Mouse (Mus musculus): ENCODE measurements around the gene Gnb3. TPM values are rescaled to one million over a fixed set of nuclear protein-coding genes. Genes with fewer than 3 reads are reported as not detected.
"Not testable (repeated sequence)": the region's sequence is repeated elsewhere in the genome, so short reads cannot be mapped to it uniquely, and the experiment has no call there.

The Gnb3 gene
- total RNA-seq, 2 experiments from 2014 or later, result 0.57 to 0.71 TPM

DNA sequence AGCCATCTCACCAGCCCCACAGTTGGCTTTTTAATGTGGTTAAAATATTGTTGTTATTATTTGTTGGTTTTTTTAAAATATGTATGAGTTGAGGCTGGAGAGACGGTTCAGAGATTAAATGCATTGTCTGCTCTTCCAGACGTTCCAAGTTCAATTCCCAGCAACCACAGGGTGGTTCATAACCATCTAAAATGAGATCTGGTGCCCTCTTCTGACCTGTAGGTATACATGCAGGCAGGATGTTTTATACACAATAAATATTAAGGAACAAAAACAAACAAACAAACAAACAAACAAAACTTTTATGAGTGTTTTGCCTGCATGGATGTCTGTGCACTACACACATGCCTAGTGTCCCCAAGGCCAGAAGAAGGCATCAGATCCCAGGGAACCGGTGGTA, 37.0 kb downstream of the Gnb3 start:
- DNase-seq (ENCODE audit: low spot score), result no peak

DNA sequence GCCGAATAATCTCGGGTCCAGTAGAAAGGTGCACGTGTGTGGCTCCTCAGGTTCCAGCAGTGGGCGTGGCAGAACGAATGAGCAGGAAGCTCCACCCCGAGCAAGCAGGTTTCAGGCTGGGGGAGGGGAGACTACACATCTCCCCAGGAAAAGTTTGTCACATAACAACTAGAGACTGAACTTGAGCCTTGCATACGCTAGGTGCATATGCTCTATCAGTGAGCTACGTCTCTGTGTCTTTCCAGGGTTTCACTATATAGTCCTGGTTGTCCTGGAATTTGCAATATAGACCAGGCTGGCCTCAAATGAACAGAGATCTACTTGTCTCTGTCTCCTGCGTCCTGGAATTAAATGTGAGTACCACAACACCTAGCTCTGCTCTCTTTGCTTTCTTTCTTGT, 37.7 kb downstream of the Gnb3 start:
- not testable (repeated sequence) for DNase-seq (ENCODE audit: low spot score)

DNA sequence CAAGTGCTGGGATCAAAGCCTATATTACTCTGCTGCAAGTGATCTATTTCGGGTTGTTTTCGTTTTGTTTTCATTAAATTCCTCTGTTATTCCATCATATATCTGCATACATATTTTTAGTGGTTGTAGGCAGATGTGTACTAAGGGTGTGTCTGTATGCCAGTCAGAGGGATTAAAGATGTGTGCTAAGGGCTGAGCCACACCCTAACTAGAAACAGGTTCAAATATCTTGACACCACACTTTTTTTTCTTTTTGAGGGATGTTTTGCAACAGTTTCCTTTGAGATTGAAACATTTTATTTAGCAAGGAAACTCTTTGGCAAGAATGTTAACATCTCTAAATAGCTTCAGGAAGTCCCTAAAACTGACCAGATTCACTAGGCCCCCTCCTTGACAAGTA, 43.9 kb downstream of the Gnb3 start:
- DNase-seq (ENCODE audit: low spot score), result no peak

DNA sequence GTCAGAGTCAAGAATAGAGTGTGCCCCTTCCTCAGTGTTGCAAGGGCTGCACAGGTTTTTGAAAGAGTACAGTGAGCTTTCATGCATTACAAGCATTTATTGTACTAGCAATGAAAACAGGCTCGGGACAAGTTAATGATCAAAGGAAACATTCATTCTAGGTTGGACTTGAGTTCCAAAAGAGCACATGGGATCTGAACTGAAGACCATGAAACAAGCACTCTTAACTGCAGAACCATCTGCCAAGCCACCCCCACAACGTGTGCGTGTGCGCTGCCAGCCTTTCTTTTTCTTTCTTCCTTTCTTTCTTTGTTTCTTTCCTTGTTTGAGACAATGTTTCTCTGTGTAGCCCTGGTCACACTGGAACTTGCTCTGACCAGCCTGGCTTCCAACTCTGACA, 44.3 kb downstream of the Gnb3 start:
- DNase-seq (ENCODE audit: low spot score), result no peak

DNA sequence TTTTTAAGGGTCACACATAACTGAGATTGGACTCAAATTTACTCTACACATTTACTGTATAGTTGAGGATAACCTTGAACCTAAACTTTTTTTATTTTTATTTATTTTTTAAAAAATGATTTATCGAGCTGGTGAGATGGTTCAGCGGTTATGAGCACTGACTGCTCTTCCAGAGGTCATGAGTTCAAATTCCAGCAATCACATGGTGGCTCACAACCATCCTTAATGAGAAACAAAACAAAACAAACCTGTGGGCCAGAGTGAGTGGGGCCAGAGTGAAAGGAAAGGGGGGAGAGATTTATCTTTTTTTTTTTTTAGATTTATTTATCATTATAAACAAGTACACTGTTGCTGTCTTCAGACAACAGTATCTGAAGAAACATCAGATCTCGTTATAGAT, 48.2 kb downstream of the Gnb3 start:
- DNase-seq (ENCODE audit: low spot score), result no peak

DNA sequence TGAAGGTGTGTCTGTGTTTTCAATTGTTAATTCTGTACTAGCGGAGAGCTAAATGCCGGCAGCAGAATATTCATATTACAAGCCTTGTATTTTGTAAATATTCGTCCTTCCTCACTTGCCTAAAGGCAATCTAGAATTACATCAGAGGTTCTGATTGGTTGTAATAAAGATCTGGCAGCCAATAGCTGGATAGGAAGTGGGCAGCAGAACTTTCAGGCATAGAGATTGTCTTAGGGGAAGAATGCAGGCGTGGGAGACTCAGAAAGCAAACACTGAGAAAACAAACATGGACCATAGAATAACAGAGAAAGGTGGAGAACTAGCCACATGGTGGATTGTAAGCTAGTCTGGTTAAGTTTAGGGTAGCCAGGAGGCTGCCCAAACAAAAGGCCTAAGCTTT, 50.0 kb downstream of the Gnb3 start:
- no peak for DNase-seq (ENCODE audit: low spot score)

DNA sequence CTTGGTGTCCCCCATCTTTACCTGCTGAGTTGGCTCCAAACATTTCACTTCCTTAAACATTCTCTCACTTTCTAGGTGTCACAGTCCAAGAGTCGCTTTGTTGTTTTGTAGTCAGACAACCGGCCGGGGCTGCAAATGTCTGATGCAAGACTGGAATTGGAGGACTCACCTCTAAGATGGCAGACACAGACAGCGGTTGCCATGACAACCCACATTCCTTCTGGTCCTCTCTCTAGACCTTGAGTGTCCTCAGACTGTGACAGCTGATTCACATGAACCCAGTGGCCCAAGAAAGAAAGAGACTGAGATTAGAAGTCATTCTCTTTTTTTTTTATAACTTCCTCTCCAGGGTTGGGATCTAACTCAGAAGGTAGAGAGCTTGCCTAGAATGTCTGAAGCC, 50.6 kb downstream of the Gnb3 start:
- no peak for DNase-seq (ENCODE audit: low spot score)

DNA sequence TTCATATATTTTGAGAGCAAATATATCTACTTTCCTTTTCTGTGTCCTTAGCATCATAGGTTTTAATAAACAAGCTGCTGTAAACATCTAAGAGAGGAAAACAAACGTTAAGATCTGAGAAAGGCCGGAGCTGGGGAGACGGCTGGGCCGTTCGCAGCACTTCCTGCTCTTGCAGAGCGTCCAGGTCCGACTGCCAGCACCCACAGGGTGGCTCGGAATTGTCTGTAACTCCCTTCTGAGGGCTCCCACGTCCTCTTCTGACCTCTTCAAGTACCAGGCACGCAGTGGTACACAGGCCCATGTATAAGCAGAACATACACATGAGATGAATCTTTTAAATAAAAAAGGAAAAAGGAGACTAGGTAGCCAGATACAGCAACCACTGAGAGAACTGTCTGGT, 52.4 kb downstream of the Gnb3 start:
- no peak for DNase-seq (ENCODE audit: low spot score)

DNA sequence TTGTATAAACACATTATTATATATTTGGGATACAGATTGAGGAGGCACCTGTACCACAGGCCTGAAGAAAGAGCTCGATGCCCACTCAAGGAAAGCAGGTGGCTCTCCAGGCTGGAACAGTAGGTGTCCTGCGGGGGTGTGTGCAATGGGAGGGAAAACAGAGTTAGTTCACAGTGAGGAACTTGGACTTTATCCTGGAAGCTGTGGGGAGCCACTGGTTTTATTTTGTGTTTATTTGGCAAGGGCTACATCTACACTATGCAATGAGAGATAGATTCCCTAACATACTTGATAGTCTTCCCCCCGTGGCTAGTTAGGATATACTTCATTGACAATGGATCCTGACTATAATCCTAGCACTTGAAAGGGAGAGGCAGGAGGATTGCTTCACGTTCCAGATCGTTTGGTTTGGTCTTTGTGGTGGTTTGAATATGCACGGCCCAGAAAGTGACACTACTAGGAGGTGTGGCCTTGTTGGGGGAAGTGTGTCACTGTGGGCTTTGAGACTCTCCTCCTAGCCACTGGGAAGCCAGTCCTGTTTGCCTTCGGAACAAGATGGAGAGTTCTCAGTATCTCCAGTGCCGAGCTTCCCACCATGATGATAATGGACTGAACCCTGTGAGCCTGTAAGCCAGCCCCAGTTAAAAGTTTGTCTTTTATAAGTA, 53.2 kb downstream of the Gnb3 start:
- DNase-seq (ENCODE audit: low spot score), result no peak

Other genes starting within 250 kb of the Gnb3 start
- gene C1s2, start 204.2 kb downstream of the Gnb3 start, total RNA-seq (2021), result under 1 TPM; 0.48 to 0.76 TPM
- 10 to 100 TPM; 14.4 to 17.8 TPM for gene Lpcat3, start 177.2 kb downstream of the Gnb3 start, total RNA-seq (2021)
- gene Emg1, start 128.1 kb downstream of the Gnb3 start, total RNA-seq (2021), result 10 to 100 TPM; 58.4 to 60.4 TPM
- gene Phb2, start 127.9 kb downstream of the Gnb3 start, total RNA-seq (2021), result 100 to 1,000 TPM; 134 to 155 TPM
- 1 to 10 TPM in 1 of 2 experiments, under 1 TPM in 1; 0.90 to 1.1 TPM for gene Ptpn6, start 101.6 kb downstream of the Gnb3 start, total RNA-seq (2021)
- gene Grcc10, start 98.9 kb downstream of the Gnb3 start, total RNA-seq (2021), result 100 to 1,000 TPM; 162 TPM
- not detected for gene Gm45234, start 84.3 kb downstream of the Gnb3 start, total RNA-seq (2021)
- 10 to 100 TPM; 44.0 to 56.4 TPM for gene Atn1, start 83.8 kb downstream of the Gnb3 start, total RNA-seq (2021)
- 1 to 10 TPM in 1 of 2 experiments, under 1 TPM in 1; 0.87 to 1.2 TPM for gene Eno2, start 70.6 kb downstream of the Gnb3 start, total RNA-seq (2021)
- under 1 TPM in 1 of 2 experiments, not detected in 1; 0.31 TPM for gene Lrrc23, start 60.5 kb downstream of the Gnb3 start, total RNA-seq (2021)
- gene Spsb2, start 31.6 kb downstream of the Gnb3 start, total RNA-seq (2021), result 1 to 10 TPM; 2.2 to 5.3 TPM
- 1,000 to 10,000 TPM; 2,056 to 2,236 TPM for gene Tpi1, start 26.0 kb downstream of the Gnb3 start, total RNA-seq (2021)
- gene Usp5, start 10.8 kb downstream of the Gnb3 start, total RNA-seq (2021), result 10 to 100 TPM; 39.9 to 50.1 TPM
- under 1 TPM; 0.25 to 0.55 TPM for gene Cdca3, start 10.7 kb downstream of the Gnb3 start, total RNA-seq (2021)
- 1 to 10 TPM; 3.5 to 4.9 TPM for gene P3h3, start 17.5 kb upstream of the Gnb3 start, total RNA-seq (2021)
- gene Gpr162, start 23.7 kb upstream of the Gnb3 start, total RNA-seq (2021), result under 1 TPM; 0.09 to 0.21 TPM
- gene Cd4, start 47.9 kb upstream of the Gnb3 start, total RNA-seq (2021), result under 1 TPM; 0.38 to 0.41 TPM
- gene Lag3, start 71.4 kb upstream of the Gnb3 start, total RNA-seq (2021), result under 1 TPM in 1 of 2 experiments, not detected in 1; 0.12 TPM
- gene Ptms, start 79.8 kb upstream of the Gnb3 start, total RNA-seq (2021), result 100 to 1,000 TPM in 1 of 2 experiments, 10 to 100 TPM in 1; 64.3 to 105 TPM
- gene Mlf2, start 91.1 kb upstream of the Gnb3 start, total RNA-seq (2021), result 100 to 1,000 TPM; 196 to 205 TPM
- gene Cops7a, start 125.3 kb upstream of the Gnb3 start, total RNA-seq (2021), result 100 to 1,000 TPM; 109 to 121 TPM
- gene Pianp, start 156.4 kb upstream of the Gnb3 start, total RNA-seq (2021), result under 1 TPM; 0.75 to 0.93 TPM
- gene Zfp384, start 168.9 kb upstream of the Gnb3 start, total RNA-seq (2021), result 10 to 100 TPM; 22.4 to 24.0 TPM
- 10 to 100 TPM; 22.0 to 23.2 TPM for gene Ing4, start 199.5 kb upstream of the Gnb3 start, total RNA-seq (2021)
- gene Acrbp, start 209.4 kb upstream of the Gnb3 start, total RNA-seq (2021), result 1 to 10 TPM; 2.0 to 2.4 TPM
- not detected for gene Lpar5, start 227.6 kb upstream of the Gnb3 start, total RNA-seq (2021)